Mouse (Mus musculus) midbrain, embryonic 12.5 days (tissue): ENCODE results near the gene Umad1. TPM values are rescaled to one million over a fixed set of nuclear protein-coding genes. Genes with fewer than 3 reads are reported as not detected.

Experiments
- ATAC-seq: fragments of 200-750 bp; cut with Nextera tagmentation; 2 replicates; pipeline ENCODE4 v1.8.0; 2017; ENCODE audit warnings: low read depth, moderate TSS enrichment, moderate library complexity; ENCODE audit not compliant: low FRiP score
- H3K27ac ChIP-seq: fragments of 300-500 bp; sonication (generic); replicated peaks from 2 replicates; pipeline ENCODE4 v1.5.1; 2016; ENCODE audit warnings: mild to moderate bottlenecking
- H3K27me3 ChIP-seq: fragments of 300-500 bp; sonication (generic); 2 replicates; pipeline ENCODE4 v1.6.1; 2016; ENCODE audit warnings: mild to moderate bottlenecking
- H3K36me3 ChIP-seq: fragments of 300-500 bp; sonication (generic); 2 replicates; pipeline ENCODE4 v1.6.1; 2016
- H3K4me1 ChIP-seq: fragments of 300-500 bp; sonication (generic); 2 replicates; pipeline ENCODE4 v1.6.1; 2016
- H3K4me2 ChIP-seq: fragments of 300-500 bp; sonication (generic); replicated peaks from 2 replicates; pipeline ENCODE4 v1.6.1; 2016; ENCODE audit warnings: mild to moderate bottlenecking, moderate library complexity
- H3K4me3 ChIP-seq: fragments of 300-500 bp; sonication (generic); 2 replicates; pipeline ENCODE4 v1.5.1; 2016; ENCODE audit warnings: mild to moderate bottlenecking
- H3K9ac ChIP-seq: fragments of 300-500 bp; sonication (generic); replicated peaks from 2 replicates; pipeline ENCODE4 v1.6.1; 2016; ENCODE audit warnings: mild to moderate bottlenecking, moderate library complexity
- H3K9me3 ChIP-seq: fragments of 300-500 bp; sonication (generic); 2 replicates; pipeline ENCODE4 v1.6.1; 2016; ENCODE audit warnings: mild to moderate bottlenecking
- WGBS: fragments of 180-500 bp; shearing (Covaris S2); methylation state at CpG from one replicate; pipeline ENCODE4 v1.1.7; 2016; 5-methylcytosine and 5-hydroxymethylcytosine counted together
- polyA plus RNA-seq: library from polyadenylated mRNA; unstranded; fragments of >200 nt; fragmentation: Nextera tagmentation; extraction: Ambion mirVana; gene quantifications from 2 replicates; pipeline ENCODE4 v1.2.1, GENCODE M21; 2016

Gene Umad1
- polyA plus RNA-seq, 1 experiment from 2014 or later = 29.7 TPM

- no peaks in the 10 kb centered on the region for H3K36me3 ChIP-seq
- H3K4me2 ChIP-seq = no peak overlapping the region
- H3K4me3 ChIP-seq = no peak overlapping the region
- no peaks in the 10 kb centered on the region for H3K27me3 ChIP-seq
- no peaks in the 10 kb centered on the region for H3K9me3 ChIP-seq
- H3K4me1 ChIP-seq = peaks cover 17% of the 10 kb centered on the region
- WGBS = 59% methylated on average over 2 of the region's 2 CpGs
- ATAC-seq = no peak
- no peak overlapping the region for H3K27ac ChIP-seq
- H3K9ac ChIP-seq = no peak overlapping the region
Observed at GRCm38 (mm10) chr6:8358232-8358631, 99.1 kb downstream of the Umad1 start.

- WGBS = 18% methylated on average over 2 of the region's 2 CpGs
- no peaks in the 10 kb centered on the region for H3K36me3 ChIP-seq
- ATAC-seq = 0 out of 2 replicates have a peak, but pooled peaks have one; percentile 32
- peaks cover 12% of the 10 kb centered on the region for H3K4me1 ChIP-seq
- no peak overlapping the region for H3K9ac ChIP-seq
- H3K27ac ChIP-seq = no peak overlapping the region
- no peak overlapping the region for H3K4me2 ChIP-seq
- H3K9me3 ChIP-seq = no peaks in the 10 kb centered on the region
- no peak overlapping the region for H3K4me3 ChIP-seq
- H3K27me3 ChIP-seq = no peaks in the 10 kb centered on the region
Observed at GRCm38 (mm10) chr6:8358782-8359181, 99.7 kb downstream of the Umad1 start.

DNA sequence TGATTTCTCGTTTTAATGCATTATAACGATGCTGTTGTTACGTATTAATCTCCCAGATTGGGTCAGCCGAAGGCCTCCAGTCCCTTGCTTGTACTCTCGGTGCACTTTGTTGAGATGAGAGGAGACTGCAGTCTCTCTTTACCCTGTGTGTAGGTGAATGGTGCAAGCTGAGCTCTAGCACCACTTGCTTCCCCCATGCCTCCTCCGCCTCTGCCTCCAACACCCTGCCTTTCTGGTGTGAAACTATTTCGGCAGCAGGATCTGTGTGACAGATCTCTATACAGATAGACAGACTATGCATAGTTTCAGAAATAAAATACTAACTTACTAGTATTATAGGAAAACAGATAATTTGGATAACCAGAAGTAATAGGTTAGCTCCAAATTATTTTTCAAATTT lies 101.7 kb downstream of the Umad1 start:
- H3K4me1 ChIP-seq = peaks cover 14% of the 10 kb centered on the region
- WGBS = 81% methylated on average over 7 of the region's 7 CpGs
- H3K27ac ChIP-seq = no peak overlapping the region
- H3K4me2 ChIP-seq = no peak overlapping the region
- no peak overlapping the region for H3K4me3 ChIP-seq
- H3K36me3 ChIP-seq = no peaks in the 10 kb centered on the region
- H3K9me3 ChIP-seq = no peaks in the 10 kb centered on the region
- no peaks in the 10 kb centered on the region for H3K27me3 ChIP-seq
- no peak overlapping the region for H3K9ac ChIP-seq
- no peak for ATAC-seq

- Histone ChIP-seq H3K9me3 (no peaks in the 10 kb centered on the region), H3K4me2 (no peak overlapping the region), H3K4me3 (no peak overlapping the region), H3K27ac (no peak overlapping the region), H3K4me1 (peaks cover 10% of the 10 kb centered on the region), H3K36me3 (no peaks in the 10 kb centered on the region), H3K27me3 (no peaks in the 10 kb centered on the region), H3K9ac (no peak overlapping the region)
- WGBS = 63% methylated on average over 12 of the region's 12 CpGs
- ATAC-seq = no peak
Observed at GRCm38 (mm10) chr6:8364033-8364756, 105.1 kb downstream of the Umad1 start.

DNA sequence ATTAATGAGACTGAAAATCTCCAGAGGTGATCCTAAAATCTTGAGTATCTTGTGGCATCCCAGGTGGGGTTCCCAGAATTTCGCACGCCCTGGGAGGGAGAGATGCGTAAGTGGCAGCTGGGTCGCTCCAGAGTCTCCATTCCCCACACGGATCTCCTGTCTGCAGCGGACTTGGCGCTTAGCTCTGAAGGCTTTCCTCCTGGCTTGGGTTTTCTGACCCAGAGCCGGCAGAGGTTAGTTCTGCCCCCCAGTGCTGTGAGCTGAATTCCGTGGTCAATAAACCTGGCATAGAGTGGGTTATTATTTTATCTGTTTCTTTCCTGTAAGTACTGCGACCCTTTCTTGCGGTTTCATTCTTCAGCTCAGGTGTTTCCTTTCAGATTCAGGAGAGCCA lies 105.7 kb downstream of the Umad1 start:
- WGBS = 91% methylated on average over 11 of the region's 11 CpGs
- no peak for ATAC-seq
- Histone ChIP-seq H3K27ac (no peak overlapping the region), H3K9me3 (no peaks in the 10 kb centered on the region), H3K27me3 (no peaks in the 10 kb centered on the region), H3K4me3 (no peak overlapping the region), H3K9ac (no peak overlapping the region), H3K4me2 (no peak overlapping the region), H3K4me1 (peaks cover 7% of the 10 kb centered on the region; the same call in 1 of the 2 replicates), H3K36me3 (no peaks in the 10 kb centered on the region)

DNA sequence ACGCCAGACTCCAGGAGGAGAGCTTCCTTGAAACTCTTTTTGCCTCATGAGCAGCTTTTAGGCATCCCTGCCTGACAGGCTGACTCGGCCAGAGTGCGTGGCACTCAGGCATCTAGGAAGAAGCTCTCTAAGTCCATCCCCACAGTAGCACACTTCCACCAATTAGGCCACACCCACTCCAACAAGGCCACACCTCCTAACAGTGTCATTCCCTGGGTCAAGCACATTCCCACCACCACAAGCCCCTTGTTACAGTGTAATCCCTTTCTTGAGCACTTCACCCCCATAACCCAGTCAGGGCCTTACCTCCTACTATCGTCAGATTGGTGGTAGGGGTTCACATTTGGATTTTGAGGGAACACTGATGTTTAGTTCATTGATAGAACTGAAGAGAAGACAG lies 108.6 kb downstream of the Umad1 start:
- WGBS = 95% methylated on average over 4 of the region's 4 CpGs
- Histone ChIP-seq H3K36me3 (no peaks in the 10 kb centered on the region), H3K4me2 (no peak overlapping the region), H3K27me3 (no peaks in the 10 kb centered on the region), H3K9ac (no peak overlapping the region), H3K27ac (no peak overlapping the region), H3K4me3 (no peak overlapping the region), H3K9me3 (no peaks in the 10 kb centered on the region), H3K4me1 (0 out of 2 replicates have a peak, but pooled peaks cover 7% of the 10 kb centered on the region)
- no peak for ATAC-seq

GRCm38 (mm10) chr6:8368198-8368864 lies 109.2 kb downstream of the Umad1 start:
- H3K27ac ChIP-seq = no peak overlapping the region
- H3K9me3 ChIP-seq = no peaks in the 10 kb centered on the region
- H3K4me1 ChIP-seq = 0 out of 2 replicates have a peak, but pooled peaks cover 7% of the 10 kb centered on the region
- peak; percentile 73 for ATAC-seq
- H3K4me3 ChIP-seq = no peak overlapping the region
- H3K27me3 ChIP-seq = no peaks in the 10 kb centered on the region
- H3K4me2 ChIP-seq = no peak overlapping the region
- H3K9ac ChIP-seq = no peak overlapping the region
- no peaks in the 10 kb centered on the region for H3K36me3 ChIP-seq
- 55% methylated on average over 2 of the region's 2 CpGs for WGBS

DNA sequence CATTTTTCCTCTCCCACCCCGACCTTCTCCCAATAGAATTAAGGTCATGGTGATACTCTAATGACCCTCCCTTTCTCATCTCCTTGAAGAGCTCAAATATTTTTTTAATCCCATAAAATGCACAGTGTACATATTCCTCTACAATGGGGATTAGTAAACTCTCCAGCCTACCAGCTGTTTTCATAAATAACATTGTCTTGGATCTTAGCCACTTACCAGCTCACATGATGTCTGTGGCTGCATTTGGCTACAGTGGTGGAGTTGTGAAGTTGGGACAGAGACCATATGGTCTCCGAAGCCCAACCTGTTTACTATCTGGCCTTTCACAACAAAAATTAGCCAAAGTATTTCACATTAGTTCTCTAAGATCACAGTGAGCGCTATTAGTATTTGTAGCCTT lies 111.5 kb downstream of the Umad1 start:
- Histone ChIP-seq H3K36me3 (no peaks in the 10 kb centered on the region), H3K9me3 (no peaks in the 10 kb centered on the region), H3K9ac (no peak overlapping the region), H3K27ac (no peak overlapping the region), H3K4me3 (no peak overlapping the region), H3K4me1 (peaks cover 3% of the 10 kb centered on the region; the same call in 1 of the 2 replicates), H3K27me3 (no peaks in the 10 kb centered on the region), H3K4me2 (no peak overlapping the region)
- 90% methylated on average over 3 of the region's 3 CpGs for WGBS
- ATAC-seq = no peak

- Histone ChIP-seq H3K36me3 (peaks cover 4% of the 10 kb centered on the region; the same call in 1 of the 2 replicates), H3K4me3 (no peak overlapping the region), H3K27ac (no peak overlapping the region), H3K9me3 (no peaks in the 10 kb centered on the region), H3K9ac (no peak overlapping the region), H3K4me1 (peaks cover 3% of the 10 kb centered on the region; the same call in 1 of the 2 replicates), H3K4me2 (no peak overlapping the region), H3K27me3 (no peaks in the 10 kb centered on the region)
- ATAC-seq = no peak
- WGBS = 51% methylated on average over 2 of the region's 2 CpGs
Observed at GRCm38 (mm10) chr6:8373051-8373450, 114.0 kb downstream of the Umad1 start.

DNA sequence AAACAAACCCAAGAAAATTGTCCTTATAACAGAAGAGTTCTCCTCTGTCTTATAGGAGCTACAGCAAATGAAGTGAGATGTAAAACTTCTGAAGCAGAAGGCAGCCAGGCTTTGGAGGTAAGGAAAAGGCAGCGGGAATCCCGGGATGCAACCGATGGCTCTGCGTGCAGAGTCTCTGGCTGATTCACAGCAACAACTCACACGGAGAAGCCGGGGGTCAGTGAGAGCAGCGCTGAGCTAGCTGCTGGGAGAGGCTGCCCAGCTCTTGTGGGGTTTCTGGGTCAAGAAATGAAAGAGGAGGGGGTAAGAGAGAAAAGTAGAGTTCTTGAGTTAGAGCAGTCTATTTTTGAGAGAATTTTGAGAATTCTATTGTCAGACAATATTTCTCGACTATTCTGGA lies 114.8 kb downstream of the Umad1 start:
- Histone ChIP-seq H3K9me3 (no peaks in the 10 kb centered on the region), H3K4me3 (no peak overlapping the region), H3K27me3 (no peaks in the 10 kb centered on the region), H3K27ac (no peak overlapping the region), H3K9ac (no peak overlapping the region), H3K36me3 (peaks cover 4% of the 10 kb centered on the region; the same call in 1 of the 2 replicates), H3K4me2 (no peak overlapping the region), H3K4me1 (peaks cover 3% of the 10 kb centered on the region; the same call in 1 of the 2 replicates)
- no peak for ATAC-seq
- WGBS = 41% methylated on average over 8 of the region's 8 CpGs

GRCm38 (mm10) chr6:8374290-8374689 lies 115.2 kb downstream of the Umad1 start:
- Histone ChIP-seq H3K4me2 (no peak overlapping the region), H3K9ac (no peak overlapping the region), H3K36me3 (peaks cover 4% of the 10 kb centered on the region; the same call in 1 of the 2 replicates), H3K4me1 (peaks cover 3% of the 10 kb centered on the region; the same call in 1 of the 2 replicates), H3K9me3 (no peaks in the 10 kb centered on the region), H3K4me3 (no peak overlapping the region), H3K27ac (no peak overlapping the region), H3K27me3 (no peaks in the 10 kb centered on the region)
- WGBS = 70% methylated on average over 6 of the region's 6 CpGs
- no peak for ATAC-seq

- Histone ChIP-seq H3K36me3 (peaks cover 4% of the 10 kb centered on the region; the same call in 1 of the 2 replicates), H3K4me3 (no peak overlapping the region), H3K4me2 (no peak overlapping the region), H3K9ac (no peak overlapping the region), H3K9me3 (no peaks in the 10 kb centered on the region), H3K4me1 (peaks cover 3% of the 10 kb centered on the region; the same call in 1 of the 2 replicates), H3K27me3 (no peaks in the 10 kb centered on the region), H3K27ac (no peak overlapping the region)
- WGBS = 70% methylated on average over 4 of the region's 4 CpGs
- ATAC-seq = peak; percentile 44; the same call in 1 of the 2 replicates
Observed at GRCm38 (mm10) chr6:8374712-8375111, 115.6 kb downstream of the Umad1 start.
